Mouse (Mus musculus) kidney, postnatal 14 days (tissue): ENCODE measurements around the gene Ppp1r3f.

Experiments
- DNase-seq: peaks from one replicate; pipeline ENCODE4 v3.0.0; 2022; ENCODE audit warnings: mixed read lengths

Gene Ppp1r3f

DNA sequence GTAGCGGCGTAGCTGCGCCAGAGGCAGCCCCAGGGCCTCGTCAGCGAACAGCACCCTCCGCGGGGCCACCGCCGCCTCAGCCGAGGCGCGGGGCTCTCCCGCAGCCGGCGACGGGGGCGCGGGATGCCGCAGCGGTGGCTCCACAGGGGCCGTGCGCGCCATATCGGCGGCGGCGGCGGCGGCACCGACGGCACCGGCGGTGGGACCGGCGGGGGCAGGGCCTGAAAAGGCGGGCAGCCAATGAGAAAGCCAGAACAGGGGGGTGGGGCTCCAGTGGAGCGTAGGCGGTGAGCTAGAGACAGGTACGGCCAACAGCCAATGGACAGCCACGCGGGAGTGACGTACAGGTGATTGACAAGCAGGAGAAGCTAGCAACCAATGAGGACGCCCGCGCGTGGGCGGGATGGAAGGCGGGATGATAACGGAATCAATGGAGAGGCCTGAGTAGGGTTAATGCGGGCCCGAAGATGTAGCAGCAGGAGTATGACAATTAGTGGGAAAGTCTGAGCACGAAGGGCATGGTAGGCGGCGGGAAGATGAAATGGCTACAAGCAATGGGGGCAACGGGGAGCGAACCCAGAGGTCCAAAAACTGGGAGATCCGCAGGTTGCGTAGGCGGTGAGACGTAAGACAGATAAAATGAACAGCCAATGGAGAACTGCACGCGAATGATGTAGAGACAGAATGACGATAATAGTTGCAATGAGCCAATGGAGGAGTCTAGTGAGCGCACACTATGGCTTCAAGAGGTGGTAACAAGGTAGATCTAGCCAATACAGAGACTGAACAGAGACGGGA lies at the start of gene Ppp1r3f:
TSS of gene Ppp1r3f (minus strand) at position 197 of the 798 bp plus-strand sequence.
- DNase-seq: peak; percentile 95

DNA sequence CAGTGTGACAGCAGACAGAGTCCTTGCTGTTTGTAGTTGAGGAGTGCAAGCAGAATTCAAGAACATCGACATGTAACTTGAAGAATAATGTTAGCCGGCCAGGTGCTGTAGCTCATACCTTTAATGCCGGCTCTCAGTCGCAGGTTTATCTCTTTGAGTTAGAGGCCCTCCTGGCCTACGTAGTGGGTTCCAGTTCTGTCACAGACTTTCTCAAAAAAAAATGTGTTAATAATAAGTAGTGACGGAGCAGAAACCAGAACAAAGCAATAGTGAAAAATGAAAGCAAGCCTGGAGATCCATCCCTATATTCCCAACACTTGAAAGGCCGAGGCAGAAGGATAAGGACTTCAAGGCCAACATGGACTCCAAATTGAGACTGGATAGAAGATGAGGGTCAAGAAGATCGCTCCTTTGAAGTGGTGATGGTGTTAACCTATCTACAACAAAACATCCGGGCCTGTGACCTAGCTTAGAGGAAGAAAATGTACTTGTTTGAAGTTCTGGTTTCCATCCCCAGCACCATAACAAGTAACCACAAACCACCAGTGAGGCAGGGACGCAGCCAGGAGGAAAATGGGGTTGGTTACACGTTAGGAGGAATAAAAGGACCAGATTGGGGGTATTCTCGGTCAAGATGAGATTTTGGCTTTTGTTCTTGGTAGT lies 43.9 kb upstream of the Ppp1r3f start:
- no peak for DNase-seq

GRCm38 (mm10) chrX:7610536-7611258 lies 36.6 kb upstream of the Ppp1r3f start:
- no peak for DNase-seq

- DNase-seq: no peak
Measured at GRCm38 (mm10) chrX:7610035-7610434, 36.0 kb upstream of the Ppp1r3f start.

DNA sequence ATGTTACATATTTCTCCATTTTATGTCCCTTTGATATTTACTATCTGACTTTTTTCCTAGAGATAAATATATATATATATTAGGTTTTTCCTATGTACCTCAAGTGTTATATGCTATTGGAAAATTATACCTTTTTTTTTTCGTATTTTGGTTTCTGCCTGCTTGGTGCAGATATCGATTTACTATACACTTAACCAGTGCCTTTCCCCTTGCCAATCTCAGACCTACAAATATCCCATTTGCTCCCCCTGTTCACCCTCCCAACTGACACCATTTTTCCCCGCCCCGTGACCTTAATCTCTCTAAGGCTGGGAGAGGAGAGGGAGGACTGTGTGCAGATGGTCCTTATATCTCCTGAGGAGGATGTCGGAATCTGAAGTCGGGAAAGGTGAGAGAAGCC lies 32.7 kb upstream of the Ppp1r3f start, which contains the start of gene Cacna1f:
TSS of gene Cacna1f (plus strand) at position 301 of the 400 bp plus-strand sequence.
- no peak for DNase-seq

DNA sequence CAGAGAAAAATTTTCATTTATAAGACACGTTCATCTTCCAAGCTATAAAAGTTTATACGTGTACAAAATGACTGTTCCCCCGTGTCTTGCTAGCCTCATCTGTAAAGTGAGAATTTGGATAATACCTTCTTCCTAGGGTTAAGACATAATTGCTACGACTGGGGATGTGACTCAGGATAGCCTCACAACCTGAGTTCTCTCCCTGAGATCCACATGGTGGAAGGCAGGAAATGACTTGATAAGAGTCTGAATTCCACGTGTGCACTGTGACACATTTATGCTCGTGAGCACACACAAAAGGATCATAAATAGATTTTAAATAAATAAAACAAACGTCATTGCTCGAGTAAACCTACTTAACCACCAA lies 31.5 kb upstream of the Ppp1r3f start:
- DNase-seq: no peak

DNA sequence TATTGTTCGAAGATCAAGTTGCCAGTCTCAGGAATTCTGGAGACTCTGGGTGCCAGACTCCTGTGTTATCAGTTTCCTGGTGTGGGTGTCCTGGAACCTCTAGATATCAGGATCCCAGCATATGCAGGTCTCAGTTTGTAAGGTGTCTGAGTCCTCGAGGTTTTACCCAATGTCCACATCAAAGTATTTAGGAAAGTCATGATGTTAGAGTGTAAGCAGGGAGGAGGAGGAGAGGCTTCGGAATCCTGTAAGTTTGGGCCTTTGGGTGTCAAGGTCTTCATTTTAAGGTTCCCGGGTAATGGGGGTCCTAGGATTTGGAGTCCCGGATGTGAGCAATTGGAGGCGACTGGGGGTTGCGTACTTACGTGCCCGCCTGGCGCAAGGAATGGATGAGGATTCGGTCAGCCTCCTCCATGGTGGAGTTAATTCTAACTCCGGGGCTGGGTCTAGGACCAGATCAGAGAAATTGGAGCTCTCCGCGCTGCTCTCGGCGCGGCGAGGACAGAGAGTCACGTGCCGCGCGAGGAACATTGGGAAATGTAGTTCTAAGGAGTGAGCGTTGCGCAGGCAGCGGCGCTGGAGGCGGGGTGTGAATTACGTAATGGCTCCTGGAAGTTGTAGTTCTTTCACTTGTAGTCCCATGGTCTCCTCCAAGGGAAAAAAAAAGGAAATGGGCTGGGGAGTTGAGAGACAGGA lies 30.9 kb upstream of the Ppp1r3f start, which contains the start of gene Ccdc22:
TSS of gene Ccdc22 (minus strand) at position 639 of the 696 bp plus-strand sequence.
- DNase-seq: peak; percentile 90

DNA sequence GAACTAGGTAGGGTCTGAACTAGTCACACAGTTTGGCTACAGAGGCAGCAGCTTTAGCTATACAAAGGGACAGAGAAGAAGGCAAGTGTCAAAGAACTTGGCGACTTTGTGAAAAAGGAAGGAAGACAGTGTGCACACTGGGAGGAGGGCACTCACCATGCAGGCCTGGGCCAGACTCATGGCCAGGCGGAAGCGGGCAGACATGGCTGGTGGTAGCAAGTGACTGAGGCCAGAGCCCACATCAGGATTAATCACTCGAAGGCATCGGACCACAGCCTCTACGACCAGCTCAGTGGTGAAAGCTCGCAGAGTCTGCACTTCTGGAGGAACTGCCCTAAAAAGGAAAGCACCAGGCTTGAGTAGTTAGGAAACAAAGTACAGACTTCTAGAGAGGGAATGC lies 29.9 kb upstream of the Ppp1r3f start:
- DNase-seq: no peak

GRCm38 (mm10) chrX:7595371-7595770 lies 21.3 kb upstream of the Ppp1r3f start:
- no peak for DNase-seq

DNA sequence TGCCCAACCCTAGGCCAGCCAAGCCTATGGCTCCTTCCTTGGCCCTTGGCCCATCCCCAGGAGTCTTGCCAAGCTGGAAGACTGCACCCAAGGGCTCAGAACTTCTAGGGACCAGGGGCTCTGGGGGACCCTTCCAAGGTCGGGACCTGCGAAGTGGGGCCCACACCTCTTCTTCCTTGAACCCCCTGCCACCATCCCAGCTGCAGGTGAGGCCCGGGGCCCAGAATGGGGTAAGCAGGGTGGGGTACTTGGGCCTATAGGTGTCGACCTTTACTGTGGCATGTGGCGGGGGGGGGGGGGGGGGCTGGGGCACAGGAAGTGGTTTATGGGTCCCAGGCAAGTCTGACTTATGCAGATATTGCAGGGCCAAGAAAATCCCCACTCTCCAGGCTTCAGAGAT lies 12.3 kb upstream of the Ppp1r3f start:
- DNase-seq: no peak

GRCm38 (mm10) chrX:7583881-7584280 lies 9.8 kb upstream of the Ppp1r3f start:
- no peak for DNase-seq

GRCm38 (mm10) chrX:7581151-7581550 lies 7.1 kb upstream of the Ppp1r3f start:
- no peak for DNase-seq

DNA sequence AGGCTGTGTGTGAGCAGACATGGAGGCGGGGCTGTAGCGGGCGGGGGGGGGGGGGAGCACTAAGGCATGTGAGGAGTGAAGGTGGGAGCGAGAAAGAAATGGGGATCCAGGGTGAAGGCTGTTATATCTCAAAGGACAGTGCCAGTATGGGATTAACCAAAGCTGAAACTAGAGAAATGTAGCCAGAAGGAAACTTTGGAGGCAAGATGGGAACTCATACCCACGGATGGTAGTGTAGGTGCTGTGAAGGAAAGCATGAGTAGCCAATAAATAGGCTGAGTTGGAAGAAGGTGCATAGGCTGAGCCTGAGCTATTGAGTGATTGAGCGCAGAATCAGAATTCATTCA lies 775 bp upstream of the Ppp1r3f start:
- no peak for DNase-seq

GRCm38 (mm10) chrX:7573176-7574086 lies 652 bp downstream of the Ppp1r3f start, which contains the start of gene Foxp3:
Gene Foxp3, plus strand, starts transcription at chrX:7573644.
- DNase-seq: peak; percentile 2

DNA sequence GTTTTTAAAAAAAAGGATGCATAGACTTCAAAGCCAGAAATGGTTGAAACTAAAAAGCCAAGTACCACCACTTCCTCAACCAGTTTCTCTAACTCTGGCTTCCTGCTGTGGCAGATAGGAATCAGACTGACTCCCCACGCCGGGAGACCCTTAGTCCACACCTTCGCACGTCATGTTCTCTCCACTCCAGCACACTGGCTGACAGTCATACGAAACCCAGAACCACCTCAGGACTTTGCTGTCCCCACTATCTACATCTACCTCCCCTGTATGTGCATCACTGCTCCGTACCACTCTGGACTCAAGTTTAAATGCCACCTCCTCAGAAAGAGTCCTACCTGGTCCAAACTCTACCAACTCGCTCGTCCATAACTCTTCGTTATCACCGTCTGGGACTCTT lies 1.6 kb downstream of the Ppp1r3f start:
- no peak for DNase-seq

GRCm38 (mm10) chrX:7571565-7572136 lies 2.4 kb downstream of the Ppp1r3f start:
- DNase-seq: no peak

GRCm38 (mm10) chrX:7570481-7571175 lies 3.5 kb downstream of the Ppp1r3f start:
- DNase-seq: no peak

DNA sequence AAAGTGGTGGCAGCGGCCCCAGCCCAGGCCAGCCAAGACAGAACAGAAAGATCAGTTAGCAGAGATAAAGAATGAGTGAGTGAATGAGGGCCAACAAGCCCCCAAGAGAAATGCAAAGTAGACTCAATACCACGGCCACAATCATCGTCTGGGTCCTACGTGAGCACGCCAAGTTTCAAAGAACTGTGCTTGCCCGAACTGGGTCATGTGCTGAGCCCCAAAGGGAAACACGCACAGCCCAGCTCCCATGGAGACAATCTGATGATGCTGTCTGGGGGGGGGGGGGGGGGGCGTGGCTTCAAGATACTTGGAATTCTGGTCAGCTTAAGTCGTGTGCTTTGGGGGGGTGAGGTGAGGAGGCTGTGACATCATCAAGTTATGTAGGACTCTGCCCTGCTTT lies 6.6 kb downstream of the Ppp1r3f start:
- no peak for DNase-seq

DNA sequence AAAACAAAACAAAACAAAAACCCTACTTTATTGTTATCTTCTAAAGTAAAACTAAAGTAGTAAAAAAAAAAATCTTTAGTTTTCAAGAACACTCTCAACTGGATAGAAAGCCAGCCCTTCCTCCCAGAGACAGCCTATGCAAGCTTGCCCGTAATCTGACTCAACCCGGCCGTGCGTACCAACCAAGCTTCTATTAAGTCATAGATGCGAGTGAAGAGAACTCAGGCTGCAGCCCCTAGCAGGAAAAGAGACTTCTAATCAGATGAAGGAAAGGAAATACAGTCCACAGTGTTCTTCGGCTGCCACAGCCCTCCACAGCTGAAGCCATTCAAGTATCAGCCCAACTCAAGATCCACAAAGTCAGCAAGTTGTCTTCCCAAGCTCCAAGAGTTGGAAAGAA lies 7.7 kb downstream of the Ppp1r3f start:
- no peak for DNase-seq

GRCm38 (mm10) chrX:7563076-7563475 lies 11.0 kb downstream of the Ppp1r3f start:
- no peak for DNase-seq

GRCm38 (mm10) chrX:7553474-7553873 lies 20.6 kb downstream of the Ppp1r3f start:
- no peak for DNase-seq
